Mouse (Mus musculus) urinary bladder, adult 18-20 months (tissue): ENCODE data around the gene Tomm40l.
A peak's percentile ranks its signal among the peaks of the same experiment; 100 is the strongest.
"Not testable (repeated sequence)": the region's sequence is repeated elsewhere in the genome, so short reads cannot be mapped to it uniquely, and the experiment has no call there.

Experiments used
- DNase-seq, 2 experiments: peaks; one replicate each; pipeline ENCODE4 v3.0.0; 2022; ENCODE audit warnings: low spot score in 2 of 2, mixed read lengths in 2 of 2

Tomm40l gene

GRCm38 (mm10) chr1:171250680-171251593, 28.6 kb upstream of the Tomm40l start, which contains the start of gene Ndufs2:
Gene Ndufs2, minus strand, starts transcription at chr1:171251388.
- DNase-seq = no peak

DNA sequence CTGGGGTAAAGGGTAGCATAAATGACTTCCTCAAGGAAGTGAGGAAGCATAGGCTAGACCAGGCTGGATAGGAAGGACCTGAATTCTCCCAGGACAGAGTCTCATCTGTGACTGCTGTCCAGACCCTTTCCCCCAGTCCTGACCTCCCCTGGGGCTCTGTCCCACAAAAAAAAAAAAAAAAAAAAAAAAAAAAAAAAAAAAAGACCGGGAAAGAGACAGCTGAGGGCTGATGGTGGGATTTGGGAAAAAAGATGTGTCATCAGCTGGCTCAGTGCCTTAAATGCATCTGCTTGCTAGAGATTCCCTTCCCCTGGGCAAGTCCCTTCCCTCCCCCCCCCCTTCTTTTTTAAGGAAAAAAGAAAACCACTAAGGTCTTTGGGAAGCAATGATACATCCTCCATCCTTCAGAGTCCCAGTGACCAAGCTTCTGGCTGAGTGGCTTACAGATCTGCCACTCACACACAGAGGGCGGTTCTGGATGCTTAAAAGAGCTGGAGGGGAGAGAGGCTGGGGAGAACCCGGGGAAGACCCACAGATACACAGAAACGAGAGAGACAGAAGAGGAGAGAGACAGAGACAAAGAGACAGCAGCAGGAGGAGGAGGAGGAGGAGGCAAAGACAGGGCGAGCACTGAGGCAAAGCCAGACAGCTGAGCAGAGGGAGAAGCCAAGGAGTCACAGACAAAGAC, 27.7 kb upstream of the Tomm40l start, which contains the start of gene Adamts4:
Gene Adamts4, plus strand, starts transcription at position 509 of the 688 bp plus-strand sequence.
- no peak for DNase-seq

DNA sequence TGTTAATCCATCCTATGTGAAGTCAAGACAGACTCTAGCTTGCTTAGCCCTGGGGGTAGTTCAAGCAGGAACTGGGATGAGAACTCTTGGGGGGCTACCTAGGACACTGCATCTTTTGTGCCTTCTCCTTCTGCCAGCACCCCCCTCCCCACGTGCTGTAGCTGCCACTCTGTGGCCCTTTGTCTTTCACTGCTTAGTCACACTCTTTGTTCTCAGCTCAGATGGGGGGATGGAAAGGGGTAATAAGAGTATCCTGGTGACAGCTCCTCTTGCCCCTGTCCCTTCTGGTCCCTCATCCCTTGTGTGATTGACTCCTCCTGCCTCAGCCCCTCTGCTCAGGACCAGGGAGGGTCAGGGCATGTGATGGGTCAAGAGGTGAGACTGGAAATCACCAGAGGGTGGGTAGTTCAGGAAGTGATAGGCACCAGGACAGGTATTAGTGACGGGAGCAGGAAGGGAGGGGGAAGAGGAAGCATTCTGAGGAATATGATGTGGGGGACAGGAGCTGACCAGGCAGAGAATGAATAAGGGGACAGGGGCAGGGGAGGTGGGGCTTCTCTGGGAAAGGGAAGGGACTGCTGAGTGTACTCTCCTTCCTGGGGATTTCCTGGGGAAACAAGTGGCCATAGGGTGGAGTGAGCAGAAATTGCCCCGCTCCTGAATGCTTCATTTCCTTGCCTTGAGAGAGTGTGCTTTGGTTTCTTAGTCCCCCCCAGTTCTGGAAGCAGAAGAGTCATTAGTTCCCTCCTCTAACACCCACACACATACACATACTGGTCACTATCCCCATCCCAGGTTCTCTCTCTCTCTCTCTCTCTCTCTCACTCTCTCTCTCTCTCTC, 26.3 kb upstream of the Tomm40l start:
- DNase-seq = no peak

DNA sequence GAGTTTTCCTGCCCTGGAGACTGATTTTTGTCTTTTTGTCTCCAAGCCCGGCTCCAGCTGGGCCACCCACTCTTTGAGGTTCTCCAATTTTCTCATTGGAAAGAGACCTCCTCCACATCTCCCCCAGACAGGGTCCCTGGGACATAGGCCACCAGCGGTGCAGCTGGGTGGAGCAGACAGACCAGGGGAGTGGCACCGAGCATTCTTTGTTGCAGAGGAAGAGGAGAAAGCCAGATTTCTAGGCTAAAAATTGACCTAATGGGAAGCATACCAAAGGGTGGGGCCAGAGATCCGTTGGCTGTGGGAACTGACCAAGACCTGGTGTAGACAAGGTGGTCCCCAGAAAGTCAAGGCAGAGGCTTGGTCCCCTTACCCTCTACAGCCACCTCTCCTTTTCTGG, 25.6 kb upstream of the Tomm40l start:
- DNase-seq = no peak

DNA sequence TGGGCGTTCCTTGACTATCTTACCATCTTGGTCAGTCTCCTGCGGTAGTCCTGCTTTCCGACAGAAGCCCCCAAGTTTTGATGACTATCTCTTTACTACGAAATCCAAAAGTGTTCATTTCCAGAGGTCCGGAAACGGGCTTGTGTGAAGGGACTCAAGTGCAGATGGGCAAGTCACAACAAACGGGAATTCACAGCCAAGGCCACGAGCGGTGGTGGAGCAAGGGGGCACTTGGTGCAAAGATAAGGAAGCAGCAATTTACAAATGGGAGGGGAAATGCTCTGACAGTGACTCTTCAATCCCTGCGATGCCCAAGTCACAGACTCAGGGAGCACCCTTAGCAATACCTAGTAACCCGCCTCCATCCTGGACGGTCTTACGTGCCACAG, 25.1 kb upstream of the Tomm40l start:
- no peak for DNase-seq

DNA sequence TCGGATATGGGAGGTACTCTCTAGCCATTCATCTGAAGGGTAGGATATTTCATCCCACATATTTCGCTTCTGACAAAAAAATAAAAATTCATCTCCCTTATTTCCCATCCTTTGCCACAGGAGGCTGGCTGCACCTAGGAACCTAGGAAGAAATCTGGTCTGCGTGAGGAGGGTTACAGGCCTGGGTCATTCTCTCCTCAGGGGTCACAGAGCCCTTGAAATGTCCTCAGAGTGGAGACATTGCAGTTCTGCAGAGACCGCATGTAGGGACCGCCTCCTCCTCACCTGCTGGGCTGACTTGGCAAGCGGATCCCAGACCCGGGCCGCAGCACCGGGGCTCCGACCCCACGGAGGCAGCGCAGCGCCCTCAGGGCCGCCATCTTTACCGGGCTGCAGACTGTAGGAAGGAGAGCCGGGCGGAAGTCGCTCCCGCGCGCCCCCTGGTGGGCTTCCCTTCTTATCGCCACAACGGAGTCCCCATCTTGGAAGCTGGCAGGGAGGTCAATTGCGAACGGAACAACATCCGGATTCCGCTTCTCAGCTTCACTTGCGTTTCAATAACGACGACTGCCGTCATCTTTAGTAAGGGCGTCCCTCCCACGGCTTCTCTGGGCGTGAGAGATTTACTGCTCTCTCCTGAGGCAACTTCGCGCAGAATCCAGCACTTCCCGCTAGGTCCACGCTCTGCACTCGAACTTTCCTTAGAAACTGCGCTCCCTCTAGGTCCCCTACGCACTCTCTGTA, 24.6 kb upstream of the Tomm40l start:
- DNase-seq = peak; percentile 91 to 96

DNA sequence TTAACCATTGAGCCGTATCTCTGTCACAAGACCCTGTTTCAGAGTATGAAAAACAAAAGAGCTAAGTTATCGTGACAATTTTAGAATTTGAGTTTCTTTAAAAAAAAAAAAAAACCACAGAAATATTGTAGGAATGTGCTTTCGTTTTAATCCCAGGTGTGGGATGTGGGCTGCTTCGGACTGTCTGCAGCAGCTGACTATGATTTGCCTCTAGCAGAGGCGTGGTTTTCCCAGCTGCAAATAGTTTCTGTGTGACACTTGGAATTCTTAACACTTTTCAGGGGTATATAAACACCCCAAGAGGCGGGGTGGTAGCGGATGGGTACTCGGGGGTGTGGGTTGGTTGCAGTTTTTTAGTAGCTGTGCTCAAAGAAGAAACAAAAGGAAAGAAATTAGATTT, 23.0 kb upstream of the Tomm40l start:
- DNase-seq = no peak

GRCm38 (mm10) chr1:171241952-171242351, 19.6 kb upstream of the Tomm40l start:
- DNase-seq = not testable (repeated sequence)

DNA sequence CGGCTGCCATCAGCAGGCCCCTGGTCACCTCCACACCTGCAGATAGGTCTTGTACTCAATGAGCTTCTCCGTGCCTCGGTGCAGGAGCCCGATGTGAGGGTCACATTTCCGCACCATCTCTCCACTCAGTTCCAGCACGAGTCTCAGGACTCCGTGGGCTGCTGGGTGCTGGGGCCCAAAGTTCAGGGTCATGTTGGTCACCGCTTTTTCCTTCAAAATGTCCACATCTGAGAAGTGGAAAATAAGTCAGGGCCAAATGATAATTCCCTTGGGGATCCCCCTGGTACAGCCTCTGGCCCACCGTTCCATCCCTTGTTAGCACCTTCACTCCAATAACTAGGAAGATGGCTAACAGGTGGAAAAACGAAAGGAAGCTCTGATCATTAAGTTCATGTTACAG, 18.6 kb upstream of the Tomm40l start:
- DNase-seq = no peak

GRCm38 (mm10) chr1:171239992-171240744, 17.9 kb upstream of the Tomm40l start:
- DNase-seq = no peak

- DNase-seq = peak in 1 of 2 experiments; percentile 26
Measured at GRCm38 (mm10) chr1:171238463-171238862, 16.1 kb upstream of the Tomm40l start.

DNA sequence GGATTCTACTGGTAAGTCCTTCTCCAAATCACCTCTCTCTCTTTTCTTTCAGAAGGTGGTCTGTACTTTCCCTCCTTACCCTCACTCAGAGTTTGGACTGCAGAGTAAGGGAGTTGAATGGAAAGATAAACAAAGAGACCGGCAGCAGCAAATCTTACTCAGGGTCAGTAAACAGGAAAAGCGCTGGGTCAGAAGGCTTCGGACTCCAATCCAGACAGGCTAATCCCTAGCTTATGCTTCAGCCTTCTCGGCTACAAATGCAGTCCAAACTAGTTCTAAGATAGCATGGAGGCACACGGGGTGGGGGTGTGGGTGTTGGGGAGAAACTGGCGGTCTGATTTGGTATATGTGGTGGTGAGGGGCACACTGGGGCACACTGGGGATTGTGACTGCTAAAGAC, 15.1 kb upstream of the Tomm40l start:
- no peak for DNase-seq

DNA sequence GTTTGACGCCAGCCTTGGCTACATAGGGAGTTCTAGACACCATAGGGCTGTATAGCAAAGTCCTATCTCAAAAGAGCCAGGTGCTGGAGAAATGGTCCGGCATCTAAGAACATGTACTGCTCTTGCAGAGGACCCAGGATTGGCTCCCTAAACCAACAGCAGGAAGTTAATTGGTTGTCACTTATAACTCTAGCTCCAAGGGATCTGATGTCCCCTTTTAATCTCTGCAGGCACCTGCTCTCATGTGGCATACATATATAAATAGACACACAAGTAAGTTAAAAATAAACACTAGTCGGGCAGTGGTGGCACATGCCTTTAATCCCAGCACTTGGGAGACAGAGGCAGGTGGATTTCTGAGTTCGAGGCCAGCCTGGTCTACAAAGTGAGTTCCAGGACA, 13.5 kb upstream of the Tomm40l start:
- DNase-seq = no peak

- DNase-seq = no peak
Measured at GRCm38 (mm10) chr1:171234538-171234937, 12.2 kb upstream of the Tomm40l start.

DNA sequence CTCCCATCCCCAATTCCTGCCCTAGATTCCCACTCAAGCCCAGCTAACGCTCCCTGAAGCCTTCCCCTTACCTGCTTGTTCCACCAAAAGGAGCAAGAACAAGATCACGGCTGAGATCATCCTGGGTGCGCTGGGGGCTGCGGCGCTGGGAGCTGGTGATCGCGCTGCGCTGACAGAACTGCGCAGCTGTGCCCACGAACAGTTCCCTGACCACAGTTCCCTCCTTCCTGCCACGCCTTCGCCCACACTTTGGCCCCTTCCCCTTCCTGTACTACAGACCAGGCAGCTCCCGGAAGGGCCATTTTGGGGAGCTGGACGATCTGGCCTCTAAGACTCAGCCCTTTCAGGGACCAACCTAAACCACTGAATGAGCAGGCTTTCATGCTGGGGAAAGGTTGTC, 11.8 kb upstream of the Tomm40l start, which contains the start of gene Fcer1g:
Gene Fcer1g, minus strand, starts transcription at position 240 of the 400 bp plus-strand sequence.
- no peak for DNase-seq

- DNase-seq = no peak
Measured at GRCm38 (mm10) chr1:171232800-171233730, 10.8 kb upstream of the Tomm40l start.

- no peak for DNase-seq
Measured at GRCm38 (mm10) chr1:171232348-171232747, 10.0 kb upstream of the Tomm40l start.

- no peak for DNase-seq
Measured at GRCm38 (mm10) chr1:171231844-171232243, 9.5 kb upstream of the Tomm40l start.

GRCm38 (mm10) chr1:171230215-171230614, 7.9 kb upstream of the Tomm40l start:
- DNase-seq = no peak
